Mouse (Mus musculus) gastrocnemius, adult 18-20 months (tissue): ENCODE data around the gene Tex37. TPM values are rescaled to one million over a fixed set of nuclear protein-coding genes. Genes with fewer than 3 reads are reported as not detected.

Experiments used
- DNase-seq: peaks from one replicate; pipeline ENCODE4 v3.0.0; 2021; ENCODE audit warnings: low spot score
- long read RNA-seq, 2 experiments: library from polyadenylated mRNA; stranded (forward); transcript quantifications; one replicate each; pipeline ENCODE4 v2.0.0; 2021
- total RNA-seq, 2 experiments: library from RNA; stranded (reverse); gene quantifications; 2 replicates each; pipeline ENCODE4 v1.2.3; 2021

Tex37 gene
- not detected for total RNA-seq
- long read RNA-seq, experiment 1 = 0 reads
- long read RNA-seq, experiment 2 = 0 reads

- DNase-seq = no peak
Observed at GRCm38 (mm10) chr6:70918827-70919226, at the start of gene Tex37. Gene Tex37 (minus strand): TSS chr6:70918927.

GRCm38 (mm10) chr6:70968291-70968690 is 49.6 kb upstream of the Tex37 start:
- DNase-seq = no peak

- no peak for DNase-seq
Observed at GRCm38 (mm10) chr6:70967422-70967821, 48.7 kb upstream of the Tex37 start.

GRCm38 (mm10) chr6:70965694-70966093 is 47.0 kb upstream of the Tex37 start:
- DNase-seq = no peak

GRCm38 (mm10) chr6:70964116-70964830 is 45.5 kb upstream of the Tex37 start:
- no peak for DNase-seq

- DNase-seq = no peak
Observed at GRCm38 (mm10) chr6:70957341-70957940, 38.7 kb upstream of the Tex37 start.

- no peak for DNase-seq
Observed at GRCm38 (mm10) chr6:70956936-70957335, 38.2 kb upstream of the Tex37 start.

GRCm38 (mm10) chr6:70956285-70956912 is 37.7 kb upstream of the Tex37 start, which contains the start of gene Foxi3:
Gene Foxi3 (plus strand): TSS chr6:70956531.
- no peak for DNase-seq

- DNase-seq = no peak
Observed at GRCm38 (mm10) chr6:70955841-70956240, 37.1 kb upstream of the Tex37 start.

- DNase-seq = no peak
Observed at GRCm38 (mm10) chr6:70955291-70955800, 36.6 kb upstream of the Tex37 start.

- no peak for DNase-seq
Observed at GRCm38 (mm10) chr6:70954040-70954439, 35.3 kb upstream of the Tex37 start.

- DNase-seq = no peak
Observed at GRCm38 (mm10) chr6:70953274-70953673, 34.5 kb upstream of the Tex37 start.

- no peak for DNase-seq
Observed at GRCm38 (mm10) chr6:70931801-70932200, 13.1 kb upstream of the Tex37 start.

GRCm38 (mm10) chr6:70921274-70922074 is 2.7 kb upstream of the Tex37 start:
- peak; percentile 14 for DNase-seq

GRCm38 (mm10) chr6:70912396-70912765 is 6.3 kb downstream of the Tex37 start:
- DNase-seq = no peak

- no peak for DNase-seq
Observed at GRCm38 (mm10) chr6:70911668-70912395, 6.9 kb downstream of the Tex37 start.

GRCm38 (mm10) chr6:70910285-70910684 is 8.4 kb downstream of the Tex37 start:
- DNase-seq = no peak

- no peak for DNase-seq
Observed at GRCm38 (mm10) chr6:70909572-70909971, 9.2 kb downstream of the Tex37 start.

- no peak for DNase-seq
Observed at GRCm38 (mm10) chr6:70903689-70904088, 15.0 kb downstream of the Tex37 start.

GRCm38 (mm10) chr6:70899594-70900003 is 19.1 kb downstream of the Tex37 start:
- DNase-seq = no peak

GRCm38 (mm10) chr6:70898166-70898565 is 20.6 kb downstream of the Tex37 start:
- DNase-seq = no peak
